Mouse (Mus musculus) cortical plate, adult 2 months (tissue): ENCODE data around the gene Stbd1. TPM values are rescaled to one million over a fixed set of nuclear protein-coding genes. Genes with fewer than 3 reads are reported as not detected.

Source experiments
- H3K27ac ChIP-seq: fragments of 200-500 bp; 2 replicates; pipeline ENCODE4 v1.5.1; 2012; ENCODE audit warnings: low read length, control low read depth, inconsistent platforms; ENCODE audit not compliant: insufficient read depth
- H3K4me1 ChIP-seq: fragments of 200-500 bp; 2 replicates; pipeline ENCODE4 v1.6.1; 2011; ENCODE audit warnings: low read length; ENCODE audit not compliant: control insufficient read depth, insufficient read depth
- H3K4me3 ChIP-seq: fragments of 200-500 bp; 2 replicates; pipeline ENCODE4 v1.5.1; 2011; ENCODE audit warnings: mild to moderate bottlenecking, low read length, control low read depth; ENCODE audit not compliant: insufficient read depth
- CTCF ChIP-seq: fragments of 200-500 bp; IDR thresholded peaks from 2 replicates; pipeline ENCODE4 v1.5.1; 2011; ENCODE audit warnings: mild to moderate bottlenecking, control low read depth, low read length; ENCODE audit not compliant: insufficient read depth; ENCODE audit errors: extremely low read depth
- POLR2A ChIP-seq: fragments of 200-500 bp; IDR thresholded peaks from 2 replicates; pipeline ENCODE4 v1.6.1; 2011; ENCODE audit warnings: mild to moderate bottlenecking, low read length, control low read depth; ENCODE audit not compliant: insufficient read depth; ENCODE audit errors: extremely low read depth
- polyA plus RNA-seq: library from polyadenylated mRNA; depleted of rRNA; stranded (reverse); fragments of >200 nt; gene quantifications from 2 replicates; pipeline ENCODE4 v1.2.3, GENCODE M21; 2012

Gene Stbd1
- polyA plus RNA-seq, 1 experiment, result 1.1 TPM

GRCm38 (mm10) chr5:92585932-92586331 lies 16.9 kb upstream of the Stbd1 start:
- H3K4me1 ChIP-seq, result no peaks in the 10 kb centered on the region; the same call in 1 of the 2 replicates
- H3K4me3 ChIP-seq, result no peak overlapping the region
- TF ChIP-seq POLR2A (no peak), CTCF (no peak)
- no peak overlapping the region for H3K27ac ChIP-seq

GRCm38 (mm10) chr5:92595026-92595425 lies 7.8 kb upstream of the Stbd1 start:
- Histone ChIP-seq H3K4me1 (no peaks in the 10 kb centered on the region), H3K4me3 (no peak overlapping the region), H3K27ac (no peak overlapping the region)
- TF ChIP-seq CTCF (no peak), POLR2A (no peak)

GRCm38 (mm10) chr5:92596865-92597264 lies 6.0 kb upstream of the Stbd1 start:
- no peaks in the 10 kb centered on the region for H3K4me1 ChIP-seq
- no peak overlapping the region for H3K27ac ChIP-seq
- no peak overlapping the region for H3K4me3 ChIP-seq
- TF ChIP-seq POLR2A (no peak), CTCF (no peak)

GRCm38 (mm10) chr5:92599030-92599429 lies 3.8 kb upstream of the Stbd1 start:
- no peak overlapping the region for H3K27ac ChIP-seq
- H3K4me3 ChIP-seq, result no peak overlapping the region
- TF ChIP-seq CTCF (no peak), POLR2A (no peak)
- no peaks in the 10 kb centered on the region for H3K4me1 ChIP-seq

- Histone ChIP-seq H3K27ac (no peak overlapping the region), H3K4me1 (no peaks in the 10 kb centered on the region), H3K4me3 (no peak overlapping the region)
- TF ChIP-seq POLR2A (no peak), CTCF (no peak)
Measured at GRCm38 (mm10) chr5:92604452-92605247, 1.8 kb downstream of the Stbd1 start.

- Histone ChIP-seq H3K4me3 (no peak overlapping the region), H3K4me1 (no peaks in the 10 kb centered on the region), H3K27ac (no peak overlapping the region)
- TF ChIP-seq POLR2A (no peak), CTCF (no peak)
Measured at GRCm38 (mm10) chr5:92607492-92608229, 4.8 kb downstream of the Stbd1 start.

- TF ChIP-seq POLR2A, result no peak
- TF ChIP-seq CTCF, result no peak
- Histone ChIP-seq H3K4me1 (no peaks in the 10 kb centered on the region), H3K27ac (no peak overlapping the region), H3K4me3 (no peak overlapping the region)
Measured at GRCm38 (mm10) chr5:92612756-92613155, 9.9 kb downstream of the Stbd1 start.

- H3K4me3 ChIP-seq, result no peak overlapping the region
- no peak overlapping the region for H3K27ac ChIP-seq
- TF ChIP-seq POLR2A, result no peak
- no peaks in the 10 kb centered on the region for H3K4me1 ChIP-seq
Measured at GRCm38 (mm10) chr5:92621883-92622282, 19.0 kb downstream of the Stbd1 start.

GRCm38 (mm10) chr5:92627896-92628295 lies 25.1 kb downstream of the Stbd1 start:
- Histone ChIP-seq H3K27ac (no peak overlapping the region), H3K4me3 (no peak overlapping the region), H3K4me1 (no peaks in the 10 kb centered on the region)
- TF ChIP-seq CTCF (no peak), POLR2A (no peak)

- no peaks in the 10 kb centered on the region for H3K4me1 ChIP-seq
- H3K4me3 ChIP-seq, result no peak overlapping the region
- no peak overlapping the region for H3K27ac ChIP-seq
- no peak for TF ChIP-seq CTCF
- TF ChIP-seq POLR2A, result no peak
Measured at GRCm38 (mm10) chr5:92633526-92633925, 30.7 kb downstream of the Stbd1 start.
